Mouse (Mus musculus): ENCODE results near the gene Slc35e3. TPM values are rescaled to one million over a fixed set of nuclear protein-coding genes. Genes with fewer than 3 reads are reported as not detected.

Slc35e3 gene
- polyA plus RNA-seq, 1 experiment from 2014 or later, result 12.5 TPM

- Histone ChIP-seq H3K9me3 (ENCODE audit: control insufficient read depth, low read length) (no peaks in the 10 kb centered on the region), H3K36me3 (ENCODE audit: control insufficient read depth, insufficient read depth, low read length) (peaks cover 80% of the 10 kb centered on the region), H3K4me3 (ENCODE audit: low read length) (no peak overlapping the region), H3K9ac (ENCODE audit: low read depth, low read length) (no peak overlapping the region), H3K4me1 (ENCODE audit: control insufficient read depth, insufficient read depth, low read length) (no peaks in the 10 kb centered on the region), H3K4me2 (replicated peaks; ENCODE audit: low read depth, low read length) (no peak overlapping the region), H3K27ac (ENCODE audit: low read depth, low read length) (no peak overlapping the region), H3K27me3 (ENCODE audit: control insufficient read depth, insufficient read depth, low read length) (no peaks in the 10 kb centered on the region)
- ATAC-seq (ENCODE audit: low FRiP score, low TSS enrichment), result no peak
- 94% methylated on average over 10 of the region's 10 CpGs for WGBS
Observed at GRCm38 (mm10) chr10:117771131-117771510, 25.0 kb upstream of the Slc35e3 start.

GRCm38 (mm10) chr10:117770286-117771130 is 24.3 kb upstream of the Slc35e3 start:
- no peak overlapping the region for H3K4me2 ChIP-seq (replicated peaks; ENCODE audit: low read depth, low read length)
- H3K4me1 ChIP-seq (ENCODE audit: control insufficient read depth, insufficient read depth, low read length), result no peaks in the 10 kb centered on the region
- 87% methylated on average over 18 of the region's 18 CpGs for WGBS
- no peaks in the 10 kb centered on the region for H3K27me3 ChIP-seq (ENCODE audit: control insufficient read depth, insufficient read depth, low read length)
- no peak for ATAC-seq (ENCODE audit: low FRiP score, low TSS enrichment)
- no peak overlapping the region for H3K4me3 ChIP-seq (ENCODE audit: low read length)
- peaks cover 80% of the 10 kb centered on the region for H3K36me3 ChIP-seq (ENCODE audit: control insufficient read depth, insufficient read depth, low read length)
- H3K9me3 ChIP-seq (ENCODE audit: control insufficient read depth, low read length), result no peaks in the 10 kb centered on the region
- H3K9ac ChIP-seq (ENCODE audit: low read depth, low read length), result no peak overlapping the region
- H3K27ac ChIP-seq (ENCODE audit: low read depth, low read length), result no peak overlapping the region

GRCm38 (mm10) chr10:117769541-117770285 is 23.5 kb upstream of the Slc35e3 start:
- Histone ChIP-seq H3K36me3 (ENCODE audit: control insufficient read depth, insufficient read depth, low read length) (peaks cover 80% of the 10 kb centered on the region), H3K27me3 (ENCODE audit: control insufficient read depth, insufficient read depth, low read length) (no peaks in the 10 kb centered on the region), H3K4me3 (ENCODE audit: low read length) (no peak overlapping the region), H3K9me3 (ENCODE audit: control insufficient read depth, low read length) (no peaks in the 10 kb centered on the region), H3K27ac (ENCODE audit: low read depth, low read length) (no peak overlapping the region), H3K4me2 (replicated peaks; ENCODE audit: low read depth, low read length) (no peak overlapping the region), H3K9ac (ENCODE audit: low read depth, low read length) (no peak overlapping the region), H3K4me1 (ENCODE audit: control insufficient read depth, insufficient read depth, low read length) (no peaks in the 10 kb centered on the region)
- ATAC-seq (ENCODE audit: low FRiP score, low TSS enrichment), result no peak
- 94% methylated on average over 9 of the region's 9 CpGs for WGBS

- 92% methylated on average over 7 of the region's 7 CpGs for WGBS
- H3K36me3 ChIP-seq (ENCODE audit: control insufficient read depth, insufficient read depth, low read length), result peaks cover 80% of the 10 kb centered on the region
Observed at GRCm38 (mm10) chr10:117768141-117768440, 21.9 kb upstream of the Slc35e3 start.

GRCm38 (mm10) chr10:117767286-117768140 is 21.3 kb upstream of the Slc35e3 start:
- Histone ChIP-seq H3K36me3 (ENCODE audit: control insufficient read depth, insufficient read depth, low read length) (peaks cover 80% of the 10 kb centered on the region), H3K27ac (ENCODE audit: low read depth, low read length) (no peak overlapping the region), H3K27me3 (ENCODE audit: control insufficient read depth, insufficient read depth, low read length) (no peaks in the 10 kb centered on the region), H3K9ac (ENCODE audit: low read depth, low read length) (no peak overlapping the region), H3K9me3 (ENCODE audit: control insufficient read depth, low read length) (no peaks in the 10 kb centered on the region), H3K4me3 (ENCODE audit: low read length) (no peak overlapping the region), H3K4me1 (ENCODE audit: control insufficient read depth, insufficient read depth, low read length) (no peaks in the 10 kb centered on the region), H3K4me2 (replicated peaks; ENCODE audit: low read depth, low read length) (no peak overlapping the region)
- ATAC-seq (ENCODE audit: low FRiP score, low TSS enrichment), result no peak
- 86% methylated on average over 10 of the region's 10 CpGs for WGBS

More at GRCm38 (mm10) chr10:117768141-117768440, 21.9 kb upstream of the Slc35e3 start:
- Histone ChIP-seq H3K27ac (ENCODE audit: low read depth, low read length) (no peak overlapping the region), H3K4me2 (replicated peaks; ENCODE audit: low read depth, low read length) (no peak overlapping the region), H3K27me3 (ENCODE audit: control insufficient read depth, insufficient read depth, low read length) (no peaks in the 10 kb centered on the region), H3K4me1 (ENCODE audit: control insufficient read depth, insufficient read depth, low read length) (no peaks in the 10 kb centered on the region), H3K9me3 (ENCODE audit: control insufficient read depth, low read length) (no peaks in the 10 kb centered on the region), H3K9ac (ENCODE audit: low read depth, low read length) (no peak overlapping the region), H3K4me3 (ENCODE audit: low read length) (no peak overlapping the region)
- no peak for ATAC-seq (ENCODE audit: low FRiP score, low TSS enrichment)

GRCm38 (mm10) chr10:117766896-117767160 is 20.7 kb upstream of the Slc35e3 start:
- Histone ChIP-seq H3K36me3 (ENCODE audit: control insufficient read depth, insufficient read depth, low read length) (peaks cover 83% of the 10 kb centered on the region), H3K27me3 (ENCODE audit: control insufficient read depth, insufficient read depth, low read length) (no peaks in the 10 kb centered on the region), H3K9me3 (ENCODE audit: control insufficient read depth, low read length) (no peaks in the 10 kb centered on the region), H3K9ac (ENCODE audit: low read depth, low read length) (no peak overlapping the region), H3K4me3 (ENCODE audit: low read length) (no peak overlapping the region), H3K27ac (ENCODE audit: low read depth, low read length) (no peak overlapping the region), H3K4me1 (ENCODE audit: control insufficient read depth, insufficient read depth, low read length) (no peaks in the 10 kb centered on the region), H3K4me2 (replicated peaks; ENCODE audit: low read depth, low read length) (no peak overlapping the region)
- ATAC-seq (ENCODE audit: low FRiP score, low TSS enrichment), result no peak
- 91% methylated on average over 5 of the region's 5 CpGs for WGBS

- H3K4me3 ChIP-seq (ENCODE audit: low read length), result no peak overlapping the region
- H3K36me3 ChIP-seq (ENCODE audit: control insufficient read depth, insufficient read depth, low read length), result peaks cover 83% of the 10 kb centered on the region
- no peaks in the 10 kb centered on the region for H3K9me3 ChIP-seq (ENCODE audit: control insufficient read depth, low read length)
- H3K4me2 ChIP-seq (replicated peaks; ENCODE audit: low read depth, low read length), result no peak overlapping the region
- no peaks in the 10 kb centered on the region for H3K4me1 ChIP-seq (ENCODE audit: control insufficient read depth, insufficient read depth, low read length)
- H3K9ac ChIP-seq (ENCODE audit: low read depth, low read length), result no peak overlapping the region
- no peaks in the 10 kb centered on the region for H3K27me3 ChIP-seq (ENCODE audit: control insufficient read depth, insufficient read depth, low read length)
- WGBS, result 89% methylated on average over 16 of the region's 16 CpGs
- no peak overlapping the region for H3K27ac ChIP-seq (ENCODE audit: low read depth, low read length)
- no peak for ATAC-seq (ENCODE audit: low FRiP score, low TSS enrichment)
Observed at GRCm38 (mm10) chr10:117766111-117766895, 20.1 kb upstream of the Slc35e3 start.

- H3K36me3 ChIP-seq (ENCODE audit: control insufficient read depth, insufficient read depth, low read length), result peaks cover 83% of the 10 kb centered on the region
- no peak overlapping the region for H3K4me2 ChIP-seq (replicated peaks; ENCODE audit: low read depth, low read length)
- no peak overlapping the region for H3K9ac ChIP-seq (ENCODE audit: low read depth, low read length)
- H3K4me1 ChIP-seq (ENCODE audit: control insufficient read depth, insufficient read depth, low read length), result no peaks in the 10 kb centered on the region
- no peak for ATAC-seq (ENCODE audit: low FRiP score, low TSS enrichment)
- no peak overlapping the region for H3K4me3 ChIP-seq (ENCODE audit: low read length)
- H3K9me3 ChIP-seq (ENCODE audit: control insufficient read depth, low read length), result no peaks in the 10 kb centered on the region
- H3K27ac ChIP-seq (ENCODE audit: low read depth, low read length), result no peak overlapping the region
- no peaks in the 10 kb centered on the region for H3K27me3 ChIP-seq (ENCODE audit: control insufficient read depth, insufficient read depth, low read length)
- WGBS, result 90% methylated on average over 11 of the region's 11 CpGs
Observed at GRCm38 (mm10) chr10:117765116-117765894, 19.1 kb upstream of the Slc35e3 start.

Data from kidney, embryonic 14.5 days (tissue).